Mouse (Mus musculus): ENCODE results near the gene H60c. TPM values are rescaled to one million over a fixed set of nuclear protein-coding genes. Genes with fewer than 3 reads are reported as not detected.
"Not testable (repeated sequence)": the region's sequence is repeated elsewhere in the genome, so short reads cannot be mapped to it uniquely, and the experiment has no call there.

Gene H60c
- not detected for total RNA-seq (2021)
- long read RNA-seq, experiment 1 = 0 reads
- long read RNA-seq, experiment 2 = 0 reads

- DNase-seq (ENCODE audit: low spot score in 2 of 2) = no peak
Measured at GRCm38 (mm10) chr10:3267671-3268070, at the start of gene H60c. Gene H60c (minus strand): TSS chr10:3267771.

- no peak for DNase-seq (ENCODE audit: low spot score in 2 of 2)
Measured at GRCm38 (mm10) chr10:3308821-3309206, 41.2 kb upstream of the H60c start.

GRCm38 (mm10) chr10:3308180-3308820 lies 40.7 kb upstream of the H60c start:
- no peak for DNase-seq (ENCODE audit: low spot score in 2 of 2)

GRCm38 (mm10) chr10:3307752-3308151 lies 40.2 kb upstream of the H60c start:
- no peak for DNase-seq (ENCODE audit: low spot score in 2 of 2)

- DNase-seq (ENCODE audit: low spot score in 2 of 2) = no peak
Measured at GRCm38 (mm10) chr10:3293969-3294368, 26.4 kb upstream of the H60c start.

- no peak for DNase-seq (ENCODE audit: low spot score in 2 of 2)
Measured at GRCm38 (mm10) chr10:3281047-3281446, 13.5 kb upstream of the H60c start.

GRCm38 (mm10) chr10:3274065-3274464 lies 6.5 kb upstream of the H60c start:
- no peak for DNase-seq (ENCODE audit: low spot score in 2 of 2)

- no peak for DNase-seq (ENCODE audit: low spot score in 2 of 2)
Measured at GRCm38 (mm10) chr10:3271036-3271435, 3.5 kb upstream of the H60c start.

- DNase-seq (ENCODE audit: low spot score in 2 of 2) = no peak
Measured at GRCm38 (mm10) chr10:3266729-3267128, 842 bp downstream of the H60c start.

- DNase-seq (ENCODE audit: low spot score in 2 of 2) = no peak
Measured at GRCm38 (mm10) chr10:3262784-3263183, 4.8 kb downstream of the H60c start.

- no peak for DNase-seq (ENCODE audit: low spot score in 2 of 2)
Measured at GRCm38 (mm10) chr10:3257391-3257790, 10.2 kb downstream of the H60c start.

GRCm38 (mm10) chr10:3238436-3238835 lies 29.1 kb downstream of the H60c start:
- not testable (repeated sequence) for DNase-seq (ENCODE audit: low spot score in 2 of 2)

GRCm38 (mm10) chr10:3236638-3237270 lies 30.8 kb downstream of the H60c start:
- DNase-seq (ENCODE audit: low spot score in 2 of 2) = peak; percentile 25 to 51

- no peak for DNase-seq (ENCODE audit: low spot score in 2 of 2)
Measured at GRCm38 (mm10) chr10:3228447-3229195, 39.0 kb downstream of the H60c start.

Other genes starting within 250 kb of the H60c start
- 10 to 100 TPM in 1 of 2 experiments, 1 to 10 TPM in 1; 2.9 to 14.4 TPM for gene Ppp1r14c, start 98.3 kb upstream of the H60c start, total RNA-seq (2021)